Mouse (Mus musculus): Measurements from ENCODE around the gene Tas2r134. TPM values are rescaled to one million over a fixed set of nuclear protein-coding genes. Genes with fewer than 3 reads are reported as not detected.
A peak's percentile ranks its signal among the peaks of the same experiment; 100 is the strongest.

Tas2r134 gene
- not detected in 2 replicates for polyA plus RNA-seq (2014; fragmentation: Nextera tagmentation; extraction: Ambion mirVana)

DNA sequence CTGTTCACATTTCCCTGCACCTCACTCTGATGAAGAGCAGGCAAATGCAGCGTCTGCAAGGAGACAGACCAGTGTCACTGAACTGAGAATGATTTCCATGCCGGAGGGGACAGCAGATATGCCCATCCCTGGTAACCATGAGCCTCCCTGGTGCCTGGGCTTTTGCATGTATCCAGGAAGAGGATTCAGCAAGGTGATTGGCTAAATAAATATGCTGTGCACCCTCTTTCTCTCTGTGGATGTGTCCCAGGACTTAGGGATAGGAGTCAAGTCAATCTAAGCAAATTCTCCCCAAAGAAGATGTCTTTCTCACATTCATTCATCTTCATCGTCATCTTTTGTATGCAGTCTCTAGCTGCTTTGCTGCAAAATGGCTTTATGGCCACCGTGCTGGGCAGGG, at the start of gene Tas2r134:
Gene Tas2r134 (plus strand): TSS at position 301 of the 400 bp plus-strand sequence.
- H3K4me2 ChIP-seq, result no peak within 1 kb of the TSS
- no peak within 1 kb of the TSS for H3K4me3 ChIP-seq (ENCODE audit: low read depth, low read length)
- no peak within 1 kb of the TSS for H3K9ac ChIP-seq
- no peaks in the 10 kb centered on the region for H3K9me3 ChIP-seq (ENCODE audit: low read depth, low read length)
- H3K36me3 ChIP-seq (ENCODE audit: insufficient read depth), result no peaks in the 10 kb centered on the region
- H3K27me3 ChIP-seq (ENCODE audit: insufficient read depth, low read length), result no peaks in the 10 kb centered on the region
- no peak within 1 kb of the TSS for H3K27ac ChIP-seq (ENCODE audit: low read depth)
- no peaks in the 10 kb centered on the region for H3K4me1 ChIP-seq (ENCODE audit: insufficient read depth)
- ATAC-seq (ENCODE audit: insufficient read depth) (no peak), DNase-seq (no peak)
- TF ChIP-seq CTCF (IDR thresholded peaks at IDR 0.05; ENCODE audit: low read depth), result no peak
- WGBS, result 72% methylated on average over 4 of the region's 4 CpGs

DNA sequence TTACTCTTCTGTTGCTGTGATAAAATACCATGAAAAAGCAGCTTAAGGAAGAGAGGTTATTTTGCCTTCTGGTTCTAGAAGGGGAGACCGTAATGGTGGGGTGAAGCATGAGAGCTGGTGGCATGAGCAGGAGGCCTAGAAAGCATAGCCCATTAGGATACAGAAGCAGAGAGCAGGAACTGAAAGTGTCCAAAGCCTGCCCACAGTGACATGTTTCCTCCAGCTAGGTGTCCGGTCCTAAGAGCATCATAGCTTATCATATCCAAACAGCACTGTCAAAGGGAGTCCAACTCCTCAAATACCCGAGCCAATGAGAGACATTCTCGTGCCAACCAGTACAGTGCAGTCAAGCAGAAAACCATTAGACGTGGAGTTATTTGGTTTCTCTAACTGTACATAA, 47.5 kb upstream of the Tas2r134 start:
- Histone ChIP-seq H3K9ac (no peak overlapping the region), H3K4me3 (ENCODE audit: low read depth, low read length) (no peak overlapping the region), H3K27me3 (ENCODE audit: insufficient read depth, low read length) (no peaks in the 10 kb centered on the region), H3K36me3 (ENCODE audit: insufficient read depth) (no peaks in the 10 kb centered on the region), H3K4me2 (no peak overlapping the region), H3K27ac (ENCODE audit: low read depth) (no peak overlapping the region), H3K9me3 (ENCODE audit: low read depth, low read length) (no peaks in the 10 kb centered on the region), H3K4me1 (ENCODE audit: insufficient read depth) (no peaks in the 10 kb centered on the region)
- WGBS, result 73% methylated on average over 5 of the region's 5 CpGs
- no peak for ATAC-seq (ENCODE audit: insufficient read depth)
- TF ChIP-seq CTCF (IDR thresholded peaks at IDR 0.05; ENCODE audit: low read depth), result no peak
- no peak for DNase-seq

DNA sequence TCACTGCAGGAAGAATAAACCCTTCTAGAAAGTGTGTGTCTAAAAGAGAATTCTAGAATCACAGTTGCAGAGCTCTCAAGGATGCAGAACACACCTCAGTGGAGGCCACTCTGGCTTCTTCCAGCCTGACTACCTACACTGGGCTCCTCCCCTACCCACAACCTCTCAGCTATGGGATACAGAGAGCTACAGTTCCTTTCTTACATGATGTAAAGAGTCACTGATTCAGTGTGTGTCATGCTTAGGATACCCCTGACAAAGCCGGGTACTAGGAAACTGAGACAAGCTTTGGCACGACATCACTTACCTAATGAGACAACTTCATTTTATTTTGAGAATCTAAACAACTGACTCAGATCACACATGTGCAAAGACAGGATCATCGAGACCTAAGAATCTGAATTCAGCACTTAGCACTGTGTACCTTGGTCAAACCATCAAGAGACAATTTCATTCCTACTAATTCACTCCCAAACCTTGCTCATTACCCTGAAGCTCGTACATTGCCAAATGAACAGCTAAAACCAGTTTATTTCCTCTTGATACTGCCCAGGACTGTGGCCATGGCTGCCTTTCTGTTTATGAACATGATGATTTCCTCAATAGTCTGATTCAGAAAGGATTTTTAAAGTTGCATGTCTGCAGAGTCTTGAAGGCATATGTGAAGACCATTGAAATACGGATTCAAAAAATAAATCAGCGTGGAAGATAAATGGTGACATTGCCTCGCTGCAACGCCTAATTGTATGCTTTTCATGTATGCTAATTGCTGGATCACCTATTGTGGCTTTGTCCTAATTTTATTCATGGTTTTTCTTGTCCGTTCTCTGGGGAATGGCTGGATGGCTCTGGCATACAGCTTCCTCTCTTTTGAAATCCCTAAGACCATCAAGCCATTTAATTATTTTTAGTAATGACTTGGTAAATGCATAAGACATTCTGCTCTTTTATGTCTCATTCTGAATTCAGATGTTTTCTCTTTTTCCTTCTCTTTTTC, 43.0 kb upstream of the Tas2r134 start:
- Histone ChIP-seq H3K9ac (no peak overlapping the region), H3K4me3 (ENCODE audit: low read depth, low read length) (no peak overlapping the region), H3K36me3 (ENCODE audit: insufficient read depth) (no peaks in the 10 kb centered on the region), H3K9me3 (ENCODE audit: low read depth, low read length) (no peaks in the 10 kb centered on the region), H3K27ac (ENCODE audit: low read depth) (no peak overlapping the region), H3K27me3 (ENCODE audit: insufficient read depth, low read length) (no peaks in the 10 kb centered on the region), H3K4me2 (no peak overlapping the region), H3K4me1 (ENCODE audit: insufficient read depth) (no peaks in the 10 kb centered on the region)
- whole genome bisulfite sequencing, result 82% methylated on average over 9 of the region's 9 CpGs
- DNase-seq, result no peak
- ATAC-seq (ENCODE audit: insufficient read depth), result no peak
- TF ChIP-seq CTCF (IDR thresholded peaks at IDR 0.05; ENCODE audit: low read depth), result no peak

DNA sequence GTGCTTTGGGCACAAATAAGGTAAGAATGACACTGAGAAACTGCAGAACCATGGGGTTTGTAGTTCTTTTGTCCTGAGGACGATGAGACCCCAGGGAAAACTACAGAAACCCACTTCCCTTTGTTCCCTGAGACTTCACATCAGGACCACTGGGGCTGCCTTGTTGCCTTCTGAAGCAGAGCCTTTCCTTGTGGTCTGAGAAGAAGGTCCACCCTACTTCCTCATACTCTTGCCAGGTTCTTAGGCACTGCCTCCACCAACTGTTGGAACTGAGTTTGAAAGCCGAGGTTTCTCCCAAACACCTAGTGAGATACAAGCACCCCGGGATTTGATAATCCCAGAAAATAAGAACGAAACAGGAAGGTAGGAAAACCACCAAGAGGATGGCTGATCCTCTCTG, 39.0 kb upstream of the Tas2r134 start:
- no peak for DNase-seq
- Histone ChIP-seq H3K4me2 (no peak overlapping the region), H3K27ac (ENCODE audit: low read depth) (no peak overlapping the region), H3K9ac (no peak overlapping the region), H3K36me3 (ENCODE audit: insufficient read depth) (no peaks in the 10 kb centered on the region), H3K4me3 (ENCODE audit: low read depth, low read length) (no peak overlapping the region), H3K9me3 (ENCODE audit: low read depth, low read length) (no peaks in the 10 kb centered on the region), H3K27me3 (ENCODE audit: insufficient read depth, low read length) (no peaks in the 10 kb centered on the region), H3K4me1 (ENCODE audit: insufficient read depth) (0 out of 2 replicates have a peak, but pooled peaks cover 6% of the 10 kb centered on the region)
- TF ChIP-seq CTCF (IDR thresholded peaks at IDR 0.05; ENCODE audit: low read depth), result no peak
- 83% methylated on average over 4 of the region's 4 CpGs for WGBS
- no peak for ATAC-seq (ENCODE audit: insufficient read depth)

DNA sequence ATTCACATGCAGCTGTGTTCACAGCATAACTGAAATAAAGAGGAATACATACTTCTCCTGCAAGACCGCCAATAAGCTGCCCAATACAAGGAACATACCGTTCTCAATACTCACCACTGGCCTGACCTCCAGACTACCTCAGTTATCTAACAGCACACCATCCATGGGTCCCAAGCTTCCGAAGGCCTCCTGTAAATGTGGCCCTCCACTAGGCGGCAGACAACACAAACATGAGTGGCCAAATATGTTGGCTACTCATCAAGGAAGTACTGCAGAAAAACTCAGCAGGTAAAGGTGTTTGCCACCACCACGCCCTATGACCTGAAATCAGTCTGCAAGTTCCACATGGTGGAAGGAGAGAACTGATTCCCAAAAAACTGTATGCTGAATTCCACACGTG, 38.4 kb upstream of the Tas2r134 start:
- Histone ChIP-seq H3K27ac (ENCODE audit: low read depth) (no peak overlapping the region), H3K9ac (no peak overlapping the region), H3K4me1 (ENCODE audit: insufficient read depth) (0 out of 2 replicates have a peak, but pooled peaks cover 6% of the 10 kb centered on the region), H3K4me2 (no peak overlapping the region), H3K27me3 (ENCODE audit: insufficient read depth, low read length) (no peaks in the 10 kb centered on the region), H3K36me3 (ENCODE audit: insufficient read depth) (no peaks in the 10 kb centered on the region), H3K4me3 (ENCODE audit: low read depth, low read length) (no peak overlapping the region), H3K9me3 (ENCODE audit: low read depth, low read length) (no peaks in the 10 kb centered on the region)
- ATAC-seq (ENCODE audit: insufficient read depth) (no peak), DNase-seq (peak; percentile 17)
- peak; percentile 51; the same call in 1 of the 2 replicates for TF ChIP-seq CTCF (IDR thresholded peaks at IDR 0.05; ENCODE audit: low read depth)
- WGBS, result 71% methylated on average over 6 of the region's 6 CpGs

DNA sequence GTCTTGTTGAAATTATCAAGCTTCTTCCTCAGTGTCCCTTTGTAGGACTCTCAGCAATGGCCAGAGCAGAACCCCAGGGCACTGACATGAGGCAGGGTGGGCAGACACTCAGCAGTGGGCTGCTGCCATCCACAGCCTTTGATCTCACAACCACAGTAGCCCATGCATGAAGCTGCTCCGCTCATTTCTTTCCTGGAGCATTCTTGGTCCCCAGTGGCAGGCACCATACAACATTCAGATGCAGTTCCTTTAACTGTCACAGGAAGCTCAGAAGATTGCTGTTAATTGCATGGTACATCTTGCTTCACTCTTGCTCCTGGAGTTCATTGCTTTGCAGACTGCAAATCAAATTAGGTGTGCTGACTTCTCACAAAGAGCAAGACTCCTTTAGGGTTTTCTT, 37.7 kb upstream of the Tas2r134 start:
- WGBS, result 72% methylated on average over 1 of the region's 1 CpGs
- no peak for TF ChIP-seq CTCF (IDR thresholded peaks at IDR 0.05; ENCODE audit: low read depth)
- H3K4me3 ChIP-seq (ENCODE audit: low read depth, low read length), result no peak overlapping the region

DNA sequence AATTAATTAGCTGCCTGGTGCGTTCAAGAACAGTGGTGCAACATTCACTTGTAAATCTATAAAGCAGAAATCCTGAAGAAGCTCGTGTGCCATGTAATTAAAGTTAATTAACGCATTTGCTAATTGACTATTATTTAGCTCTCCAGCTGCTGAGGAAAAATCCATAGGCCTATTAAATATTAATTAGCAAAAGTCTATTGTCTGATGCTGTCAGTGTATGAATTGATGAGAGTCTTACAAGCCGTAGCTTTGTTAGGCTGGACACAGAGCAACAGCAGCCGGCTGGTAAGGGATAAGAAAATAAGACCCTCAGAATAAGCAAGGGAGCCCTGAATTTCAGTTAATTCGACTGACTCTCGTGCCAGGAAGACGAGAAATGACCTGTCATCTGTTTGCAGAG, 37.0 kb upstream of the Tas2r134 start:
- Histone ChIP-seq H3K4me2 (no peak overlapping the region), H3K27me3 (ENCODE audit: insufficient read depth, low read length) (no peaks in the 10 kb centered on the region), H3K9ac (no peak overlapping the region), H3K9me3 (ENCODE audit: low read depth, low read length) (no peaks in the 10 kb centered on the region), H3K4me1 (ENCODE audit: insufficient read depth) (0 out of 2 replicates have a peak, but pooled peaks cover 6% of the 10 kb centered on the region), H3K4me3 (ENCODE audit: low read depth, low read length) (no peak overlapping the region), H3K36me3 (ENCODE audit: insufficient read depth) (no peaks in the 10 kb centered on the region), H3K27ac (ENCODE audit: low read depth) (no peak overlapping the region)
- ATAC-seq (ENCODE audit: insufficient read depth) (no peak), DNase-seq (no peak)
- WGBS, result 73% methylated on average over 8 of the region's 8 CpGs
- TF ChIP-seq CTCF (IDR thresholded peaks at IDR 0.05; ENCODE audit: low read depth), result no peak

More for the DNA sequence above, 37.7 kb upstream of the Tas2r134 start:
- DNase-seq (no peak), ATAC-seq (ENCODE audit: insufficient read depth) (no peak)
- no peaks in the 10 kb centered on the region for H3K9me3 ChIP-seq (ENCODE audit: low read depth, low read length)
- H3K4me2 ChIP-seq, result no peak overlapping the region
- no peaks in the 10 kb centered on the region for H3K36me3 ChIP-seq (ENCODE audit: insufficient read depth)
- no peaks in the 10 kb centered on the region for H3K27me3 ChIP-seq (ENCODE audit: insufficient read depth, low read length)
- H3K9ac ChIP-seq, result no peak overlapping the region
- no peak overlapping the region for H3K27ac ChIP-seq (ENCODE audit: low read depth)
- H3K4me1 ChIP-seq (ENCODE audit: insufficient read depth), result 0 out of 2 replicates have a peak, but pooled peaks cover 6% of the 10 kb centered on the region

All from lung, embryonic 14.5 days (tissue).